Mouse (Mus musculus) cerebellum, adult 18-20 months (tissue): ENCODE data around the gene Ttc25.

Source experiments
- DNase-seq, 2 experiments: peaks; one replicate each; pipeline ENCODE4 v3.0.0; 2021

The Ttc25 gene

DNA sequence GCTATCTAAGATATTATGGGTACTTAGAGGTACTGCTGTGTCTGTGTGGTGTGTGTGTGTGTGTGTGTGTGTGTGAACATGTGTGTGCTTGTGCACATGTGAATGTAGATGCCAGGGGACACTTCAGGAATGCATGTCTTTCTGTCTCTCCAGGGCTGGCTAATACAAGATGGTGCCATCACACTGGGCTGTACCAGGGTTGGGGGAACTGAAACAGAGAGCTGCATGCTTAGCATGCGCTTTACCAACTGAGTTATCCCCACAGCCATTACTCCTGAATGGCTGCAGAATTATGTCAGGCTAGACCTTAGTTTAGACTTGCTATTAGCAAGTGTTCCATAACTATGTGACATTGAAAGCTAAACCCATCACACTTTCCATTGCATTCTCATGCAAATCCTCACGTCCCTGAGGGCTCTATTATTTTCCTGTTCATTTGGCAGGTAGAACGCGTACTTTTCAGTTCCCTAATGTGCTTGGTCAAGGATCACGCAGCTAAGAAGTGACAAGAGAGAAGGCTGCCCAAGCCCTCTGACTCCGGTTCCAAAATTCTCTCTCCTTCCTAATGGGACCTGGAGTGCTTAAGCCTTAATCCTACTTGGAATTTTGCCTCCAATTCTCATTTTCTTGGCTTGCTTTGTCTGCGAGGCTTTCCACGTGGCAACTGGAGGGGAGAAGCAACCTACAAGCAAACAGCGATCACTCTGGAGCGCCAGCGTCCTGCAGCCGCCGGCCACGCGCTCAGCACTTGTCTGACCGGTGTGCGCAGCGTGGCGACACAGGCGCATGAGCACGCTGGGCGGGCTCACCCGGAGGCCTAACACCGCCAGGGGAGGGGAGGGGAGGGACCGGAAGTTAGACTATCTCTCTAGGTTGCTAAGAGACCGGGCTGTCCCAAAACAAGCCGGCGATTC, at the start of gene Ttc25:
Ttc25 (plus strand) TSS at position 776 of the 914 bp plus-strand sequence.
- peak; percentile 35 to 44 for DNase-seq

DNA sequence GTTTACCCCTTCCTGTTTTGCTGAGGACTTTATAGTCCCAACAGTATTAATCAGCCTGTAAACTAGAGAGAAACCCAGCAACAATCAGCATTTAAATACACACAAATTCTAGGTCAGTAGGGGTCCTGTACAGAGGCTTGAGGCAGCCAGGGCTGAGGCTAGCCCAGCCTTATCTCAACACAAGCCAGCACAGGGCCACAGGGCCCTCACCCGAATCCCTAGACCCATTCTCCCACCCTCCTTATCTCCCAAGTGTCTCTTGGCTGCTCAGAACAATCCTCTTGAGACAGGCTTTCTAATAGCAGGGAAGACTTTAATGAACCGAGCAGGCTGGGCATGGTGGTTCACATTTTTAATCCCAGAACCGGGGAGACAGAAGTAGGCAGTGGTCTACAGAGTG, 45.2 kb upstream of the Ttc25 start:
- DNase-seq = no peak

- no peak for DNase-seq
Measured at GRCm38 (mm10) chr11:100500651-100501050, 44.8 kb upstream of the Ttc25 start.

DNA sequence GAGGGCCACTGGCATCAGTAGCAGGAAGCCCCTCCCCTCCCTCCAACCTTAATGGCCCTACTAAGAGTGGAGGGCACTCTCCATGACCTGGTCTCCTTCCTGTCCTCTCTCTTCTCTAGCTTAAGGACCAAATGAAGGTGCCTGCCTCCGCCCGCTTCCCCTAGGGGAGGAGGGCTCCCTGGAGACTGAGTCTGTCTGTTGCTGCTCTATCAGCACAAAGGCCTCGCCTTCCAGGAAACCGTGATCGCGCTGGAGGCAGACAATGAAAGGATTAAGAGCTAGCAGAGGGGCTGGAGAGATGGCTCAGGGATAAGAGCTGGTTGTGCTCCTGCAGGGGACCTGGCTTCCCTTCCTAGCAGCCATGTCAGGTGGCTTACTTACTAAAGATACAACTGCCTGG, 44.1 kb upstream of the Ttc25 start:
- DNase-seq = no peak

GRCm38 (mm10) chr11:100504990-100505660, 40.3 kb upstream of the Ttc25 start:
- no peak for DNase-seq

GRCm38 (mm10) chr11:100505997-100506396, 39.4 kb upstream of the Ttc25 start:
- no peak for DNase-seq

GRCm38 (mm10) chr11:100510556-100510955, 34.9 kb upstream of the Ttc25 start:
- no peak for DNase-seq

DNA sequence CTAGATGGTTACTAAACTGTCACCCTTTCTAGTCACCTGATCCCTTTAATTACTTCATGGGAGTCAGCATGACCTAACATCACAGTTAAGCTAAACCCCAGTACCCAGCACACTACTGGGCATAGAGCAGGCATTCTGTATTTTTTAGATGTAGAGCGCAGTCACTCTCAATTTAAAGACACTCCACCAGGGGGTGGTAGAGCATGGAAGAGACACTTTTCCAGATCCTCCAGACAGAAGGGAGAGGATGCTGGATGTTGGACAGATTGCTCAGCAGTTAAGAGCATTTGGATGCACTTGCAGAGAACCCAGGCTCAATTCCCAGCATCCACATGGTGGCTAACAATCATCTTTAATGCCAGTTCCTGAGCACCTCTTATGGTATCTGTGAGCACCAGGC, 33.0 kb upstream of the Ttc25 start:
- peak in 1 of 2 experiments; percentile 40 for DNase-seq

DNA sequence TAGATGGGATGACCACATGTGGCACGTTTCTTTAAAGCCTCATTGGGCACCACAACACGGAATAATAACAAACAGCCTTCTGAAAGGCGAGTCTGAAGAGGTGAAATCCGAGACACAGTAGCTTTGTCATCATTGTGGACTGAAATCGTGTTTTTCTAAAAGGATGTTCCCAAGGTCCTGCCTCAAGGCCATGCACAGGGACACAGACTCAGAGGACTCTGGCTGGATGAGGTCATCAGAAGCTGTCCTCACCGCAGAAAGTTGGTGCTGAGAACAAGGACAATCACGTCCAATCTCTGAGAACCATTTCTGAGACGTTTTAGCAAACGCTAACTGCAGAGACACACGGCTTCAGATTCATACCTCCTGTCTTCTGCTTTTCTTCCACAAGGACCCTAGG, 31.7 kb upstream of the Ttc25 start:
- DNase-seq = no peak

DNA sequence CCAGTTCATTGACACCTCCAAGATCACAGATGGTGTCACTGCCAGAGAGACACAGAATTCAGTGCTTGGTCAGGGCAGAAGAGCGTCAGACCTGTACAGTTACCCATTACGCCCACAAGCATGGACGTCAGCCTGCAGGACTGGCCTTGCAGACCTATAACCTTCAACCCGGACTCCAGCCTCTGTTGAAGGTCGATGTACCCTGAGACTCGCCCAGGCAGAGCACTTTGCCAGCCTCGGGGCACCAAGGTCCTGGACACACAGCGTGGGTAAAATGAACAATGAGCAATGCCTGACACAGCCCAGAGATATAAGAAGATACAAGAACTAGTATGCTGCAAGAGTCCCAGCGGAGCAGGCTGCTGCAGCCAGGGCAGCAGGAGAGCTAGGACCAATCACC, 30.3 kb upstream of the Ttc25 start:
- no peak for DNase-seq

DNA sequence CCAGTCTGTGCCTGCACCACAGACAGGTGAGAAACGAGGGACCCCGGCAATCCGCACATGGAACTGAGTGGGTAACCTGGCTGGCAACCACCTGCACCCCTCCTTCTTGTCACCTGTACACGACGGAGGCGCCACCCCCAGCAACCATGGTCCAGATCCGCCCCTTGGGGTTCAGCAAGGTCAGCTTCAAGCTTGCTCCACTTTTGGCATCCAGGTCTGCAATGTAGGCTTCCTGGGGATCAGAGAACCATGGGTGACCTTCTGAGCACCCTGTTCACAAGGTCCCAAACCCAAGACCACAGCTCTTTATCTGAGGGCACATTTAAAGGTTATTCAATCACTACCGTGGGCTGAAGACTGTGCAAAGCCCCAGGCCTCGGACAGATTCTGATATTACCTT, 29.6 kb upstream of the Ttc25 start:
- no peak for DNase-seq

DNA sequence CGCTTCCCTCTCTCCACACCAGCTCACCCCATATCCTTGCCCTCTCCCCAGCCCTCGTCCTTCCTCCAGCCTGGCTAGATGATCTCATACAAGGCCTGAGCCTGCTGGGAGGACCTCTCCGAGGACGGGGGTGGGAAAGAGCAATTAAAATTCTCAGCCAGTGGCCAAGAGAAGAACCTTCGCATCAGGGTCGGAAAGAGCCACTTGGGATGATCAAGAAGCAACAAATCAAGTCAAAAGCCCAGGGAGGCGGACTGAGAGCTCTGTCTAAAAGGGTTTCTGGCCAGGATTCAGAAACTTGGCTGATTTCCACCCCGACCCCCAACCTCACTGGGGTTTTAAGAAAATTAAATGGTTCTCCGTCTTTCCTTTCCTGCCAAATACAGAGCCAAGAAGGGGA, 29.1 kb upstream of the Ttc25 start:
- DNase-seq = no peak

- peak; percentile 85 to 92 for DNase-seq
Measured at GRCm38 (mm10) chr11:100518188-100518591, 27.2 kb upstream of the Ttc25 start.

GRCm38 (mm10) chr11:100519188-100519587, 26.2 kb upstream of the Ttc25 start:
- DNase-seq = no peak

- DNase-seq = no peak
Measured at GRCm38 (mm10) chr11:100520838-100521237, 24.6 kb upstream of the Ttc25 start.

- no peak for DNase-seq
Measured at GRCm38 (mm10) chr11:100524358-100524757, 21.0 kb upstream of the Ttc25 start.

DNA sequence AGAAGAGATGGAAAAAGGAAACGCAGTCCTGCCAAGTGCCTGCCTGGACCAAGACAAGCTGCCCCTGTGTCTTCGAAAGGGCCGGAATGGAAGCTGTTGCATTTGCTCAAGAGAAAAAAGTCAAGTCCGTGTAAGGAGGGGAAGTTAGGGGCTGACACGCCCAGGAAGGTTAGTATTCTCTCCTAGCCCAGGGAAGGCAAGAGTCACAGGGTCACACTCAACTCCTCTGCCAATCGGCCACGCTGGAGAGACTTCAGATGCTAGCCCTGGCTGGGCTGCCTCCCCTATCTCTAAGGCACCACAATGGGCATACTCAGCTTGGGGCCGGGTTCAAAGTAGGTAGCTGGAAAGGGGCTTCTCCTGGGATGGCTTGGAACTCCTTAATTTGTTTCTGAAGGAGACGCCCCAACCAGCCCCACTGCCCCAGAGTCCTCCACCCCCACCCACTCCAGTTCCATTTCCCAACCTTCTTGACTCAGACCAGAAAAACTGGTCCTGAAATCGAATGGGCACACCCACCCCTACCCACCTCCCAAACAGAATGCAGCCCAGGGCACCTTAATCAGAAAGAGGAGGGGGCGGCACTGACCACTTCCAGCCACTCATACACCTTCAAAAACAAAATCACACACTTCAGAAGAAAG, 20.3 kb upstream of the Ttc25 start:
- DNase-seq = no peak

- no peak for DNase-seq
Measured at GRCm38 (mm10) chr11:100526052-100526816, 19.2 kb upstream of the Ttc25 start.

GRCm38 (mm10) chr11:100527066-100527457, 18.3 kb upstream of the Ttc25 start:
- peak; percentile 67 to 69 for DNase-seq

DNA sequence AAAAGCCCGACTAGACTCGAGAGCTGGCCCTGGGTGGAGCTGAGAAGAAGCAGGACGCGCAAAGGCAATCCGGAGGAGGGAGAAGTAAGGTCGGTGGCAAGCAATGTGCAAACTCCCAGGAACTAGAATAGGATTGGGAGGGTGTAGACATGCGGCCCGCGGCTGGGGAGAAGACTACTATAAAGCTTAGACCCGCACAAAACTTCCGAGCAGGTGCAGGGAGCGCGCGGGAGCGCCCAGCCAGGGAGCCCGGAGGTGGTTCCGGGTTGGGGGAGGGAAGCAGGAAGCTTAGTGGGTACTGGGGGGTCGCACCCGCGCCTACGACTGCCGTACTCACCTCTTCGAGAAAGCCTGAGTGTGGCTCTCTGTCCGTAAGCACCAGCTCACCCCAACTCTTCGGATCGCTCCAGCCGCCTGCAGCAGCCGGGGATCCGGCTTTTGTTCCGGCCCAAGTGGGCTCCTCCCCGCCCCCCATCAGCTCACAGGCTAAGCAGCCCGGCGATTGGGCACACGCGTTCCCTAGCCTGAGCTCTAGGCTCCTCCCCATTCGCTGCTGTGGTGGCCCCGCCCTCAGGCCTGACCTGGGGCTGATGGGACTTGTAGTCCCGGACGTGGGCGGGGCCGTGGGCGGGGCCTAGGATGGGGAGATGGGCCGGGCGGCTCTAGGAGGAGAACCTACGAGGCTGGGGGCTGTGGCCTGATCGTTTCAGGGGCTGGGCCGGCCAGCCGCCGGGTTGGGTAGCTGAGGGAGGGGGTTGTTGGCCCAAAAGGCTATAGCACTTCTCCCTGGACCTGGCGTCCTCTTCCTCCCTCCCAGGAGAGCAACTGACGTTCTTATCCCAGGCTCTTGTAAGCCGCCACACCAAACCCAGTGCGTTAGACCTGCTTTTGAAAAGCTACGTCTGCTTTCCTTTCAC, 17.7 kb upstream of the Ttc25 start, which contains the start of gene Acly:
Acly (minus strand) TSS at position 543 of the 917 bp plus-strand sequence.
- peak; percentile 99 for DNase-seq

- DNase-seq = no peak
Measured at GRCm38 (mm10) chr11:100528375-100529165, 16.8 kb upstream of the Ttc25 start.
